Mouse (Mus musculus) B cell, adult 67 days (primary cell): ENCODE data around the gene Olfr808. TPM values are rescaled to one million over a fixed set of nuclear protein-coding genes. Genes with fewer than 3 reads are reported as not detected.

Experiments
- total RNA-seq, 2 experiments: library from RNA; stranded (reverse); gene quantifications; 4 replicates each; pipeline ENCODE4 v1.2.4; 2023

Gene Olfr808
- total RNA-seq: not detected

GRCm38 (mm10) chr10:129765182-129765581 is at the start of gene Olfr808:
Gene Olfr808, plus strand, starts transcription at chr10:129765482.

GRCm38 (mm10) chr10:129729275-129729674 is 36.0 kb upstream of the Olfr808 start, which contains the start of gene Olfr805:
Gene Olfr805, minus strand, starts transcription at chr10:129729375.

GRCm38 (mm10) chr10:129741821-129742220 is 23.5 kb upstream of the Olfr808 start, which contains the start of gene Olfr806:
Gene Olfr806, minus strand, starts transcription at chr10:129741921.

GRCm38 (mm10) chr10:129757693-129758092 is 7.6 kb upstream of the Olfr808 start, which contains the start of gene Olfr807:
Gene Olfr807, minus strand, starts transcription at chr10:129757793.

GRCm38 (mm10) chr10:129774338-129774737 is 9.1 kb downstream of the Olfr808 start, which contains the start of gene Olfr809:
Gene Olfr809, plus strand, starts transcription at chr10:129774638.

GRCm38 (mm10) chr10:129794817-129795216 is 29.5 kb downstream of the Olfr808 start, which contains the start of gene Olfr810:
Gene Olfr810, minus strand, starts transcription at chr10:129794917.

GRCm38 (mm10) chr10:129804296-129804695 is 39.0 kb downstream of the Olfr808 start, which contains the start of gene Olfr811:
Gene Olfr811, minus strand, starts transcription at chr10:129804396.

Other genes starting within 250 kb of the Olfr808 start
- gene Olfr791, start 243.7 kb upstream of the Olfr808 start, total RNA-seq: not detected
- gene Olfr792, start 226.3 kb upstream of the Olfr808 start, total RNA-seq: not detected
- not detected for gene Olfr794, start 197.8 kb upstream of the Olfr808 start, total RNA-seq
- not detected for gene Olfr796, start 152.9 kb upstream of the Olfr808 start, total RNA-seq
- gene Olfr798, start 137.5 kb upstream of the Olfr808 start, total RNA-seq: not detected
- not detected for gene Olfr799, start 128.0 kb upstream of the Olfr808 start, total RNA-seq
- gene Olfr800, start 107.8 kb upstream of the Olfr808 start, total RNA-seq: not detected
- not detected for gene Olfr801, start 91.6 kb upstream of the Olfr808 start, total RNA-seq
- not detected for gene Olfr802, start 77.3 kb upstream of the Olfr808 start, total RNA-seq
- gene Olfr803, start 71.2 kb upstream of the Olfr808 start, total RNA-seq: not detected
- gene Olfr804, start 62.3 kb upstream of the Olfr808 start, total RNA-seq: not detected
- not detected for gene Olfr805, start 36.1 kb upstream of the Olfr808 start, total RNA-seq
- not detected for gene Olfr806, start 23.6 kb upstream of the Olfr808 start, total RNA-seq
- not detected for gene Olfr807, start 7.7 kb upstream of the Olfr808 start, total RNA-seq
- not detected for gene Olfr809, start 9.2 kb downstream of the Olfr808 start, total RNA-seq
- not detected for gene Olfr810, start 29.4 kb downstream of the Olfr808 start, total RNA-seq
- gene Olfr811, start 38.9 kb downstream of the Olfr808 start, total RNA-seq: not detected
- gene Olfr812, start 80.6 kb downstream of the Olfr808 start, total RNA-seq: not detected
- gene Olfr813, start 89.9 kb downstream of the Olfr808 start, total RNA-seq: not detected
- not detected for gene Olfr814, start 114.4 kb downstream of the Olfr808 start, total RNA-seq
- gene Olfr815, start 140.4 kb downstream of the Olfr808 start, total RNA-seq: not detected
- not detected for gene Olfr816, start 150.1 kb downstream of the Olfr808 start, total RNA-seq
- gene Olfr818, start 183.6 kb downstream of the Olfr808 start, total RNA-seq: not detected
- not detected for gene Olfr819, start 201.8 kb downstream of the Olfr808 start, total RNA-seq
- not detected for gene Olfr247, start 210.7 kb downstream of the Olfr808 start, total RNA-seq
- not detected for gene Gm10310, start 219.6 kb downstream of the Olfr808 start, total RNA-seq
- gene Olfr820, start 247.1 kb downstream of the Olfr808 start, total RNA-seq: not detected